Mouse (Mus musculus): ENCODE results near the gene Kyat1.
A peak's percentile ranks its signal among the peaks of the same experiment; 100 is the strongest.
"Not testable (repeated sequence)": the region's sequence is repeated elsewhere in the genome, so short reads cannot be mapped to it uniquely, and the experiment has no call there.

Kyat1 gene

DNA sequence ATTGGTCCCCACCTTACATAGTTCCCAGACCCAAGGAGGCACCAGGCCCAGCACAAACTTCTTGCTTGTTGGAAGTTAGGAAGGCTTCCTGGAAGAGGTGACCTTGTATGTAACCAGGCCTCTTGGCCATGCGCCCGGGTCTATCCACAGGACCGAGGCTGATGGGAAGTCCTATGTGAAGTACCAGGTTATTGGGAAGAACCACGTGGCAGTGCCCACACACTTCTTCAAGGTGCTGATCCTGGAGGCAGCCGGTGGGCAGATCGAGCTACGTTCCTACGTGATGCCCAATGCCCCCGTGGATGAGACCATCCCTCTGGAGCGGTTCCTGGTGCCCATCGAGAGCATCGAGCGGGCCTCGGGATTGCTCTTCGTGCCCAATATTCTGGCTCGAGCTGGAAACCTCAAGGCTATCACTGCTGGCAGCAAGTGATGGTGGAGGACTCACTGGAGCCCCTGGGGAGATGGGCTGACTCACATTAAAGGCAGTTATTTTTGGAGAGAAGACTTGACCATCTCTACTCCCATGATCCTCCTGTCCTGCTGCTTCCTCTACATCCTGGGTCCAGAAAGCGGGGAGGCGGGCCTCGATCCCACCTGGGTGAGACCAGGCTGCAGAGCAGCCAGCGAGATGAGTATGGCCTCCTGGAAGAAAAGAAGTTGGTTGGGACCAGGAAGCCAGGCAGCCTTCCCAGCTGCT, 32.0 kb downstream of the Kyat1 start:
- peak in 1 of 2 experiments; percentile 35 for DNase-seq (ENCODE audit: low spot score in 2 of 2)

DNA sequence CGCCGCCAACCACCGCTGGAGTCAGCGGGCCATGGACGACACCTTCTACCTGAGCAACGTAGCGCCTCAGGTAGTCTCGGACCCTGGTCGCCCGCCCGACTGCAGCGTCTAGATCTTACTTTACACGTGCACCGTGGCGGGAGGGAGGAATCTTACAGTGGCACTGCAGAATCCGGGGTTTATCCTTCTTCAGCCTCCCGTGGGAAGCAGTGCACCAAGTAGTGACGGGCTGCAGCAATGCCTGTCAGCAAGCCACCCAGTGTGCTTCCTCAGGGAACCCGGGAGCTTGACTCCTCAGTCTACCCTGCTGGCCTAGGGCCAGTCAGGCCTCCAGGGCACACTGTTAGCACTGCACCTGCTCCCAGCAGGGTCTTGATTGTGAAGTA, 33.7 kb downstream of the Kyat1 start:
- DNase-seq (ENCODE audit: low spot score in 2 of 2): no peak

DNA sequence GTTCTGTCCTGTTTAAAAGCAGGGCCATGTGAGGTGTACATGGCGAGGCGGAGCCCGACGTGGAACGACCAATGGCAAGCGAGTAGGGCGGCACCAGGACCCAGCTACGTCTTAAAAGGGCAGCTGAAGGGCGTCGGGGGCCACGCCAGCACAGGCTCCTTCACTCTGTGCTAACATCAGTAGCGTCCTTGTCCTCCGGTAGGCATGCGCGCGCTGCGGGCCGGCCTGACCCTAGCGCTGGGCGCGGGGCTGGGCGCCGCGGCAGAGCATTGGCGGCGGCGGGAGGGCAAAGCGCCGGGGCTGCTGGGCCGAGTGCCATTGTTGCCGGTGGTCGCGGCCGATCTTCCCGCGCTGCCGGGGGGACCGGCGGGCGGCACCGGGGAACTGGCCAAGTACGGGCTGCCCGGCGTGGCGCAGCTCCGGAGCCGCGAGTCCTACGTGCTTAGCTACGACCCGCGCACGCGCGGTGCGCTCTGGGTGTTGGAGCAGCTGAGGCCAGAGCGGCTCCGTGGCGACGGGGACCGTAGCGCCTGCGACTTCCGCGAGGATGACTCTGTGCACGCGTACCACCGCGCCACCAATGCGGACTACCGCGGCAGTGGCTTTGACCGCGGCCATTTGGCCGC, 34.2 kb downstream of the Kyat1 start, which contains the start of gene Endog:
Gene Endog, plus strand, starts transcription at position 123 of the 626 bp plus-strand sequence.
- DNase-seq (ENCODE audit: low spot score in 2 of 2): peak; percentile 92 to 93

DNA sequence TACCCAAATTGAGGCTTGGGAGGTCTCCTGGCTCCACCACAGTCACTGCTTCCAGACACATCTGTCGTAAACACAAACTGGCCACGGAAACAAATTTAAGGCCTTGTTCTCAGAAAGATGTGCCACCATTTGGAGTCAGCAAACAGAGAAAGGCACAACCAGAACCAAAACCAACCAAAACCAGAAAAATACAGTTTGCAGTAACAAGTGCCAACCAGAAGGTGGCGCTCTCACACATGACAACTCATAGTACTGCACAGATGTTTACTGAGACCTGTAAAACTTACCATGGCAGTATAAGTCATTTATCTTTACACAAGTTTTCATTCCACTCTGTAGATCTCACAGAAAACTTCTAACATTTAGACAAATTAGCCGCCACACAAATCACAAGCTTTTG, 39.0 kb downstream of the Kyat1 start:
- DNase-seq (ENCODE audit: low spot score in 2 of 2): no peak

DNA sequence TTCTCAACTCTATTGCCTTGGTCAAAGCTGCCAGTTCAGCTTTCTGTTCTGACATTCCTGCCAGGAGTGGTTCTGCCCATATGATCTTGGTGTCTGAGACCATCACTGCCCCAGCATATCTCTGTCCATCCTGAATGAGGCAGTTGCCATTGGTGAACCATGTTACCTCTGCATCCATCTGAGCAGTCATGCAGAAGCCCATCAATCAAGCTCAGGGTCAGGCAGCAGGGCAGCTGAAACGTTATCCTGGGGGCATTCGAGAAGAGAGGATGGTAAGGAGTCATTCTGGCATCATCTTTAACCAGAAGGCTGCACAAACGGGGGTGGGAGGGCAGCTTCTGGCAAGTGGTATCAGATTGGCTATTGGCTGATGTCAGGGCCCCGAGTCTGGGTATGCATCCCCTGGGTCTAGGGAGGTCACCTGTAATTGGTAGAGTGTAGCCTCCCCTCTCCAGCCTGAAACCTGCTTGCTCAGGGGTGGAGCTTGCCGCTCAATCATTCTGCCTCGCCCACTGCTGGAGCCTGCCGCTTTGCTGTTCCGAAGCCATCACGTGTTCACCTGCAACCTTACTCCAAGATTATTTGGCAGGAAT, 41.2 kb downstream of the Kyat1 start:
- DNase-seq (ENCODE audit: low spot score in 2 of 2): no peak

DNA sequence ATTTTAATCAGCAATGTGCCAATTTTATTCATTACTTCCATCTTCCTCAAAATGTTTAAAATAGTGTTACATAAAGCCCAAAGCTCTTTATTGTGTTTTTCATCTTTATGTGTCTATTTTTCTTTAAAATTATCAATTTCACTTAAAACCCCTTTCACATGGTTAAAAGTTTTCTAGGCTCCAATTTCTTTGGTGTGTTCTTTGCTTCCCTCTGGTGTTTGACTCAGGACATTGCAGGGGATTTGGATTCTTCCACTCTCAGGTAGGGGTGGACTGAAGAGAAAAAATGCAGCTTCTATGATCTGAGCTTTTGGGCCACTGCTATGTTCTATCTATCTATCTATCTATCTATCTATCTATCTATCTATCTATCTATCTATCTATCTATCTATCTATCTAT, 43.8 kb downstream of the Kyat1 start:
- no peak for DNase-seq (ENCODE audit: low spot score in 2 of 2)

DNA sequence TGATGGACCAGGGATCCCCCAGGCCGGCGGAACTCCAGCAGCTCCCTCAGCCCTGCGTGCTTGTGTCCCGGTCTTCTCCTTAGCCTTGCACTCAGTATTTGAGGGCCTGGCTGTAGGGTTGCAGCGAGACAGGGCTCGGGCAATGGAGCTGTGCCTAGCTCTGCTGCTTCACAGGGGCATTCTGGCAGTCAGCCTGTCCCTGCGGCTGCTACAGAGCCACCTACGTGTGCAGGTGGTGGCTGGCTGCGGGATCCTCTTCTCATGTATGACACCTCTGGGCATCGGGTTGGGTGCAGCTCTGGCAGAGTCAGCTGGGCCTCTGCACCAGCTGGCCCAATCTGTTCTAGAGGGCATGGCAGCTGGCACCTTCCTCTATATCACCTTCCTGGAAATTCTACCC, 45.8 kb downstream of the Kyat1 start:
- not testable (repeated sequence) for DNase-seq (ENCODE audit: low spot score in 2 of 2)

DNA sequence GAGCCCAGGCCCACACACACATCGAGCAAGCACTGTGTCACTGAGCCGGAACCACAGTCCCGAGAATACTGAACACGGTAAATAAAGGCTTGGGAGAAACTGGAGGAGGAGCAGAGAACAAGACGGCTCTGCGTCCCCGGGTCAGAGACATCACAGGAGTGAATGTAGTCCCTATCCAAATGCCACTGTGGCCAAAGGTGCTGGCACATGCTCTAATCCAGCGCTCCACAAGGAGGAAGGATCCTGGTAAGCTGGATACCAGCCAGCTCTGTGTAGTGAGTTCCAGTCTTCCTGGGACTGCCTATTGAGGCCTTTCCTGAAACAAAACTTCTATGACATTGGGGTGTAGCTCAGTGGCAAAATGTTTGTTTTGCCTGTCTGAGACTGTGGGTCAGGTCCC, 53.0 kb downstream of the Kyat1 start:
- DNase-seq (ENCODE audit: low spot score in 2 of 2): no peak

DNA sequence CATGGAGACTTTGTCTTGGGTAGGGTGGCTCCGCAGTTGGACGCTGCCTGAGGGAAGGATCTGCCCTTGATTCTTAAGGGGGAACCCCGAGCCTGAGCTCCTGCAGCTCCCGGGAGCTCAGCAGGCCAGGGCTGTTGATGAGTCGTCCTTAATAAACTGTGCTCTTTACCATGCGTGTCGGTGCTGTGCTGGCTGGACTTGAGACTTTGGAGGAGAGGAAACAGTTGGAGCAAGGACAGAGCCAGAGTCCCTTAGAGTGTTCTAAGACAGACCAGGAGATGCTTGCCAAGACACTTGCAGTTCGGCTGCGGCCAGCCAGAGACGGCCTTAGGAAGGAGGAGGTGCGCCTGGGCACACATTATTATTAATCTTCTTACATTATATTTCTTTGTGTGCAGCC, 53.8 kb downstream of the Kyat1 start:
- no peak for DNase-seq (ENCODE audit: low spot score in 2 of 2)

DNA sequence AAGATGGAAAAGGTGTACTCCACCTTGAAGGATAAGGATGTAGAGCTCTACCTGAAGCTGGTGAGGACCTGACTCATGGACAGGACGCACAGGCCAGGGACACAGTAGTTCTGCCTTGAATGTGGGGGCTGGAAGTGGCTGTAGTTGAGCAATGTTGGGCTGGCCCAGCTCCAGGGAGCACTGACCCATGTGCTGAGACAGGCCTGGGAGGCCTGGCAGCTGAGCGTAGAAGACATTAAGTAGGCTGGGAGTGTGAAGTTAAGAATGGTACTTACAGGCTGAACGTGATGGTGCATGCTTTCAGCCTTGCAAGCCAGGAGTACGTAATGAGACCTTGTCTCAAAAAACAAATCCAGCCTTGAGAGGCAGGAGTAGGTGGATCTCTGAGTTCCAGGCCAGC, 58.2 kb downstream of the Kyat1 start:
- peak; percentile 42 to 61 for DNase-seq (ENCODE audit: low spot score in 2 of 2)

DNA sequence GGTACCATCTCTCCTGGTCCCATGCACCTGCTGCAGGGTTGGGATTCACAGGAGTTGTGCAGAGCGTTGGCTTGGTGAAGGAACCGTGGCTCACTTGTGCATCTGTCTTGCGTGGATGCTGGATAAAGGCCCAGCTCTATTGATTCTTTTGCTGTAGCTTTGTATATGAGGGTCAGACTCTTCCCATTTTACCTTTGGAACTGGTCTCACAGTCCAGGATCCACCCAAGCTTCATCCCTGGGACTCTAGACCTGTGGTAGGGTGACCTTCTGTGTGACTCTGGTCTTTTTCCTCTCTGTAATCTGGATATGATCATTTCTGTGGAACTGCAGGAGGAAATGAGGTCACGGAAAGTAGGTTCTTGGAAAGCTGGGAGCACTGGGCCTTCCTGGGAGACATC, 61.2 kb downstream of the Kyat1 start:
- no peak for DNase-seq (ENCODE audit: low spot score in 2 of 2)

DNA sequence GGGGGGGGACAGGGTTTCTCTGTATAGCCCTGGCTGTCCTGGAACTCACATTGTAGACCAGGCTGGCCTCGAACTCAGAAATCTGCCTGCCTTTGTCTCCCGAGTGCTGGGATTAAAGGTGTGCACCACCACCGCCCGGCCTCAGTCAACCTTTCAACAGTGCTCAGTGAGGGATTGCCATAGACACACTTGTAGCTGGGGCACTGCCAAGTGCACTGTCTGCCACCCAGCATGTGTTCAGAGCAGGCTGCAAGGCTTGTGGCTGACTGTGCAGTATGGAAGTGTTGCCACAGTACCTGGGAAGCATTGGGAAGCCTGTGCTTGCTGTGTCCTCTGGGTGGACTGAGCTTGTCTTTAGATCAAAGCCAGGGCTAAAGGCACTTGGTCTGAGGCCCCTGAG, 65.6 kb downstream of the Kyat1 start:
- DNase-seq (ENCODE audit: low spot score in 2 of 2): not testable (repeated sequence)

DNA sequence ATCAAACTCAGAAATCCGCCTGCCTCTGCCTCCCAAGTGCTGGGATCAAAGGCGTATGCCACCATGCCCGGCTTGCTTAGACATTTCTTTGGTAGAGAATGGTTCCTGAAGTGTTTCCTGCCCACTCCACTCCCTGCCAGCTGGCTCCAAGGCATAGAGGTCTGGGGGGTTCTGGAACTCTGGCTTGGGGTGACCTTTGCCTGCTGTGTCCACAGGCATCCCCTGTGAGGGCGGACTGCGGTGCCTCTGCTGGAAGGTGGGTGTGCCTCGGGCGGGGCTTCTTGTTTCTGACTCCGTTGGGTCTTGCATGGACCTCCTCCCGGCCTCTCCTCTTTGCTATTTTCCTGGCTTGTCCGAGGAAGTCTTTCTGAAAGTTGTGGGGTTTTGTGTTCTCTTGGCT, 69.2 kb downstream of the Kyat1 start:
- no peak for DNase-seq (ENCODE audit: low spot score in 2 of 2)

All from heart, adult 9 months (tissue).